Mouse (Mus musculus): Measurements from ENCODE around the gene Spag8.

Spag8 gene

GRCm38 (mm10) chr4:43652726-43653125 lies 668 bp downstream of the Spag8 start:
- in situ Hi-C loops (cut with MboI, MseI) = no loop called here

DNA sequence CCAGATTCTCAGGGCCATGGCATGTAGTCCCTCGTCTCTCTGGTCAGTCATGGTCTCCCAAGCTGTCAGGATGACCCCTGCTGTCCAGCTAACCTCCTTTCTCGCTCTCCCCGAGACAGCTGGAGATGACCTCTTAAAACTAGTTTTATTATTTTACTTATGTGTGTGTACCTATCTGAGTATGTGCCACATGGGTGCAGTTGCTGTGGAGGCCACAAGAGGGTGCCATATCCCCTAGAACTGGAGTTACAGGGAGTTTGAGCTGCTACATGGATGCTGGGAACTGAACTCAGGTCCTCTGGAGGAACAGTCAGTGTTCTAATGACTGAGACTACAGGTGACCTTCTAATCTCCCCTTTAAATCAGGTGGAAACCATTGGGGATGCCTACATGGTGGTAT lies 3.6 kb downstream of the Spag8 start:
- in situ Hi-C loops (cut with MboI, MseI) = no loop called here

- in situ Hi-C loops (cut with MboI, MseI) = no loop called here
These were observed 12.9 kb downstream of the Spag8 start for GRCm38 (mm10) chr4:43640491-43640890.

DNA sequence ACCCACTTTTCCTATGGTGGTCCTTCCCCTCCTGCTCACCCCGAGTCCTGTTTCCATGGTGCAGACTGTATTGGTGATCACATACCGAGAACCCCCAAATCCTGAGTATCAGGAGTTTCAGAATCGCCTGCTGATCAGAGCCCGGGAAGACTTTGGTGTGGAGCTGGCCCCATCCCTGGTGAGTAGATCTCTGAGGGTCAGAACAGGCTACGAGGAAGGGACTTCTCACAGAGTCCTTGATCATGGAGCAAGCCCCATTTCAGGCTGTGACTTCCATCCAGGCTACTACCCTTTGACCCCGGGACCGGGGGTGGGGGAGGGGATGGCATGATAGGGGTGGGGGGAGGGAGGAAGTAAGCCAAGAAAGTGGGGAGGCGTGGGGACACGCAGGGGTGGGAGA lies 13.3 kb downstream of the Spag8 start:
- in situ Hi-C loops (cut with MboI, MseI) = no loop called here

GRCm38 (mm10) chr4:43636751-43637150 lies 16.6 kb downstream of the Spag8 start:
- in situ Hi-C loops (cut with MboI, MseI) = no loop called here

GRCm38 (mm10) chr4:43634621-43635374 lies 18.6 kb downstream of the Spag8 start:
- in situ Hi-C loops (cut with MboI, MseI) = loop anchor here (5.0 kb wide), 1 partner anchor 83 kb away; no protein-coding TSS in a partner anchor

GRCm38 (mm10) chr4:43633736-43634135 lies 19.7 kb downstream of the Spag8 start:
- in situ Hi-C loops (cut with MboI, MseI) = loop anchor here (5.0 kb wide), 1 partner anchor 84 kb away; no protein-coding TSS in a partner anchor

GRCm38 (mm10) chr4:43633296-43633695 lies 20.1 kb downstream of the Spag8 start:
- in situ Hi-C loops (cut with MboI, MseI) = loop anchor here (5.0 kb wide), 1 partner anchor 84 kb away; no protein-coding TSS in a partner anchor

- in situ Hi-C loops (cut with MboI, MseI) = loop anchor here (5.0 kb wide), 1 partner anchor 85 kb away; no protein-coding TSS in a partner anchor
These were observed 21.2 kb downstream of the Spag8 start for GRCm38 (mm10) chr4:43631956-43632920.

GRCm38 (mm10) chr4:43631046-43631955 lies 22.1 kb downstream of the Spag8 start, which contains the start of gene Npr2:
TSS of gene Npr2 (plus strand) at chr4:43631935.
- in situ Hi-C loops (cut with MboI, MseI) = loop anchor here (5.0 kb wide), 1 partner anchor 86 kb away; no protein-coding TSS in a partner anchor

GRCm38 (mm10) chr4:43630671-43631045 lies 22.7 kb downstream of the Spag8 start:
- in situ Hi-C loops (cut with MboI, MseI) = loop anchor here (5.0 kb wide), 1 partner anchor 87 kb away; no protein-coding TSS in a partner anchor

DNA sequence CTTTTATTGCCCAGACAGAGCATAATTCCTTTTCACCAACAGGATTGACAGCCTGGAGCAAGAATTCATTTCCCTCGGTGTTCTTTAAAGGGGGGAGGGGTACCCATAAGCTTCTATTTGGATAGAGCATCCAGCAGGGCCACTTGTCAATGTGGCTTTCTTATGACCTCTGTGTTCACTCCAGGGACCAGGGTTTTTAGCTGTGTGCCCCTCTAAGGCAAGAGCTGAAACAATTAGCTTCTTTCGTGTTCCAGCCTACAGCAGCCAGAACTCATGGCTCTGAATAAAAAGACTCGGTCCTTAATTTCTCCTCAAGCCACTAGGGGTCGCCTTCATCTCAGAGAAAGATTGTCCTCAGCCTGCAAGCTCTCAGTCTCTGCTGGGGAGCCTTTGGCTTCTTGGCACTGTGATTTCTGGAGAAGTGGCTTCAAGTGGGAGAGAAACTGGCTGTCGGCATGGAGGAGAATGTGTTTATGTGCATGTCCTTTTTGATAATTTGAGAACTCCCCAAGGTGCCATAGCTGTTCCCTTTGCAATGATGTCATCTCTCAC lies 23.3 kb downstream of the Spag8 start:
- in situ Hi-C loops (cut with MboI, MseI) = loop anchor here (5.0 kb wide), 1 partner anchor 87 kb away; no protein-coding TSS in a partner anchor

DNA sequence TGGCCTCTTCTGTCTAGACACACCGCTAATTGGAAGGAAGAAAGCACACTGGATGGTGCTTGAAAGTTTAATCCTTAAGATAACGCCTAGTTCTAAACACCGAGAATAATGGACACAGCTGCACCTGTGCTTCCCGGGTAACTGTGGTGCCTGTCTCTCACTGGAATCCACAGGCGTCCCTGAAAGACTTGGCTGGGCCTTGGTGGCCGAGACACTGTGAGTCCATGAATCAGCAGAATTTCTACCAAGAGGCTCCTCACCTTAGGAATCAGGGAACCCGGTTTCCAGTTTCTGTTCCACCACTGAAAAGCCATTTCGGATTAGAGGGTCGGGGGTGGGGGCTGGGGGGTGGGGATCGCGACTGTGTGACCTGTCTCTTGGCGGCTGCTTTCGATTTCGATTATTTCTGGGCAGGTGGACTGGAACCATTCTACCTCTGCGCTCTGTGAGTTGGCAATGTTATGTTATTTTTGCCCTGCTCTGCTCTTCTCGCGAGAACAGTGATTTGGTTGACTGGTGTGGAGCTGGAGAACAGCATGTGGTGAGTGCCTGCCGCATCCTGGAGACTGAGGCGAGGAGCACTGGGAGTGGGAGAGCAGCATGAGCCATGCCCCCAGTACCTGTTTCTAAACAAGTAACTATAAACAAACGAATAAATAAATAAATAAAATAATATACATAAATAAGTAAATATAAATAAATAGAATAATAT lies 24.1 kb downstream of the Spag8 start:
- in situ Hi-C loops (cut with MboI, MseI) = no loop called here

GRCm38 (mm10) chr4:43620146-43620778 lies 33.1 kb downstream of the Spag8 start:
- in situ Hi-C loops (cut with MboI, MseI) = no loop called here

DNA sequence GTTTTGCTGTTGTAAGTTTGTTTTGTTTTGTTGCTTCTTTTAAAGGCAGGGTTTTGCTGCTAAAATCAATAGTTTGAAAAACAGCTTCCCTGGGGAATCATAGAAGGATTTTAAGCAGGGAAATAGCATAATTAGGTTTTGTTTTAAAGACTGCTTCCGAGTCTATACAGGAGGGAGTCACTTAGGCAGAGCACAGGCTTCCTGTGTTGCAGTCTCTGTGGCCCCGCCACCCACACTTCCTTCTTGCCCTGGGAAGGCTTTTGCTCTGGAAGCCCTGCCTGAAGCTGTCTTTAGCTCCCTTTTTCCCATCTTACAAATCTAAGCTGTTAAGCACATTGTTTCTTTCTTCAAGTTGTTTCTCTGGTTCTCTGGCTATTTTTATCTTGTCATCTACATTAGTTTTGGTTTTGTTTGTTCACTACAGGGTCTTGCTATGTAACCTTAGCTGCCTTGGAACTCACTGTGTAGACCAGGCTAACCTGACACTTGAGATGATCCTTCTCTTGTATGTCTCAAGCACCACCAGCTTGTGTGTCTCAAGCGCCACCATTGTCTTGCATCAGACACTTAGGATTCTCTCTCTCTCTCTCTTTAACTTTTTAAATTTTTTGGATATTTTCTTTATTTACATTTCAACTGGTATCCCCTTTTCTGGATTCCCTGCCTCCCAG lies 40.2 kb downstream of the Spag8 start:
- in situ Hi-C loops (cut with MboI, MseI) = no loop called here

- in situ Hi-C loops (cut with MboI, MseI) = no loop called here
These were observed 40.9 kb downstream of the Spag8 start for GRCm38 (mm10) chr4:43612534-43612933.

GRCm38 (mm10) chr4:43604751-43605685 lies 48.4 kb downstream of the Spag8 start:
- in situ Hi-C loops (cut with MboI, MseI) = no loop called here

DNA sequence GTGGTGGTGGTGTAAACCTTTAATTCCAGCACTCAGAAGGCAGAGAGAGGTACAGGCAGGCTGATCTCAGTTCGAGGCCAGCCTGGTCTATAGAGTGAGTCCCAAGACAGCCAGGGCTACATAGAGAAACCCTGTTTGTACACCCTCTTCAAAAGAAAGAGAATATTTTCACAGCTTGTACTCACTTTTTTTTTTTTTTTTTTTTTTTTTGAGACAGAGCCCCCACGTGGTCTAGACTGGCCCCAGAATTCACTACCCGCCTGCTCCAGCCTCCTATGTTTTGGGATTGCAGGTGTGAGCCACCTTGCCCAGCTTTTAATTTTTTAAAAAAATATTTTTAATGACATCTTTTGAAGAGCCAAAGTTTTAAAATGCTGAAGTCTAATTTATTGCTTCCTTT lies 49.3 kb downstream of the Spag8 start:
- in situ Hi-C loops (cut with MboI, MseI) = no loop called here

All from T-helper 1 cell (primary cell).